Comparison of ENCODE assay signal across 8 mouse cellular contexts in the genomic region with DNA sequence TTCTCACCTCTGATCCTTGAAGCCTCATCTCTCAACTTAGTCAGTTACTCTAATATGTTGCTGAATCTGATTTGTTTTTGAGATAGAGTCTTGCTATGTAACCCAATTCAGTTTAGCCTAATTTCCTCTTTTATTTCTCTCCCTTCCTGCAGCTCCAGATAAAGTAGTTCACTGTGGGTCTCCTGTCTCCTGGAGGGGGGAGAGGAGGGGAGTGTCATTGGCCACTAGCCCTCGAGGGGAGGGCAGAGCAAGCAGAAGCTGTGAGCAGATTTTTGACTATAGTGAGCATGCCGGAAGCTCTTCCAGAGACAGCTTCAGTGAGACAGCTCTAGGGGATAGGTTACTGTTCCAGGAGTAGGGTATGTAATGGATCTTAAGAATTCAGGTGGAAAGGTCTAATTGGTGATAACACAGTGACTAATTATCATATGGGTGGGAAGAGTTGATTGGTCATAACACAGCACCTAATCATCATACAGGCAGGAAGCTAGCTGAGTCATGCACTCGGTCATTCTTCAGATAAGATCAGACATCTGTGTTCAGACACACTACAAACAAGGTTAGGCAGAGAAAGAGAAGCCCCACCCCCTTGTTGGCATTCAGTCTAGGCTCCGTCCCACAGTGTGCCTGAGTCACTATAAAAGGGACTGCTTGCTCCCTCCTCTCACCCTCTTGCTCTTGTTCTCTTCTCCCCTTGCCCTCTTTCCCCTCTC. TPM values are rescaled to one million over a fixed set of nuclear protein-coding genes. Genes with fewer than 3 reads are reported as not detected.
A peak's percentile ranks its signal among the peaks of the same experiment; 100 is the strongest.
DNase-seq lines count a peak whose midpoint lies in the region; ATAC-seq and TF ChIP-seq lines count a peak whose summit lies in the region.

No protein-coding gene starts in this region.

- TF ChIP-seq POLR2A in brain, embryonic 14.5 days (IDR thresholded peaks at IDR 0.05; ENCODE audit: borderline replicate concordance, extremely low read depth, insufficient read depth, insufficient read length, poor library complexity, severe bottlenecking), result no peak

- H3K4me3 ChIP-seq in lung, postnatal 0 days (ENCODE audit: low read depth, low read length), result no peak overlapping the region
- H3K4me3 ChIP-seq in forebrain, embryonic 16.5 days (replicated peaks; ENCODE audit: low read length), result no peak overlapping the region
- H3K4me3 ChIP-seq in forebrain, embryonic 15.5 days, result no peak overlapping the region
- no peak overlapping the region for H3K4me3 ChIP-seq in layer of hippocampus, adult 2 months

- DNase-seq in NIH3T3 (ENCODE audit: low read depth), result peak; percentile 80
- DNase-seq in brain, embryonic 14.5 days (ENCODE audit: low read depth), result peak; percentile 1
- DNase-seq in induced T-regulatory cell, adult 2 months (ENCODE audit: low read depth), result peak; percentile 85
- DNase-seq in lung, postnatal 0 days (ENCODE audit: low spot score), result peak; percentile 76
- no peak for DNase-seq in gastrocnemius, postnatal 14 days
- DNase-seq in layer of hippocampus, adult 2 months (ENCODE audit: low spot score in 2 of 2), result no peak

- H3K27me3 ChIP-seq in lung, postnatal 0 days (replicated peaks; ENCODE audit: insufficient read depth, low read length), result no peaks in the 10 kb centered on the region
- H3K27me3 ChIP-seq in forebrain, embryonic 16.5 days (replicated peaks; ENCODE audit: control insufficient read depth, insufficient read depth, low read length), result no peaks in the 10 kb centered on the region
- H3K27me3 ChIP-seq in forebrain, embryonic 15.5 days, result no peaks in the 10 kb centered on the region

- H3K4me2 ChIP-seq in lung, postnatal 0 days (replicated peaks; ENCODE audit: low read depth, low read length), result no peak overlapping the region
- no peak overlapping the region for H3K4me2 ChIP-seq in forebrain, embryonic 16.5 days (ENCODE audit: low read length)
- H3K4me2 ChIP-seq in forebrain, embryonic 15.5 days (replicated peaks), result no peak overlapping the region

- peaks cover 3% of the 10 kb centered on the region; the same call in 1 of the 2 replicates for H3K4me1 ChIP-seq in lung, postnatal 0 days (ENCODE audit: insufficient read depth, low read depth, low read length)
- H3K4me1 ChIP-seq in forebrain, embryonic 16.5 days (replicated peaks; ENCODE audit: control insufficient read depth, insufficient read depth, low read length), result no peaks in the 10 kb centered on the region
- no peaks in the 10 kb centered on the region for H3K4me1 ChIP-seq in forebrain, embryonic 15.5 days

- H3K9me3 ChIP-seq in lung, postnatal 0 days (ENCODE audit: low read length), result no peaks in the 10 kb centered on the region
- no peaks in the 10 kb centered on the region for H3K9me3 ChIP-seq in forebrain, embryonic 16.5 days (ENCODE audit: control insufficient read depth, low read length)
- no peaks in the 10 kb centered on the region for H3K9me3 ChIP-seq in forebrain, embryonic 15.5 days

- H3K36me3 ChIP-seq in lung, postnatal 0 days (ENCODE audit: insufficient read depth, low read length), result no peaks in the 10 kb centered on the region
- no peaks in the 10 kb centered on the region for H3K36me3 ChIP-seq in forebrain, embryonic 16.5 days (ENCODE audit: control insufficient read depth, insufficient read depth)
- no peaks in the 10 kb centered on the region for H3K36me3 ChIP-seq in forebrain, embryonic 15.5 days

- no peak overlapping the region for H3K27ac ChIP-seq in lung, postnatal 0 days (ENCODE audit: low read length)
- no peak overlapping the region for H3K27ac ChIP-seq in forebrain, embryonic 16.5 days (ENCODE audit: low read length)
- no peak overlapping the region for H3K27ac ChIP-seq in forebrain, embryonic 15.5 days (replicated peaks)
- no peak overlapping the region for H3K27ac ChIP-seq in layer of hippocampus, adult 2 months

- H3K9ac ChIP-seq in lung, postnatal 0 days (replicated peaks; ENCODE audit: low read depth), result no peak overlapping the region
- no peak overlapping the region for H3K9ac ChIP-seq in forebrain, embryonic 16.5 days (replicated peaks; ENCODE audit: low read depth, low read length)
- no peak overlapping the region for H3K9ac ChIP-seq in forebrain, embryonic 15.5 days (replicated peaks)

- TF ChIP-seq CTCF in brain, embryonic 14.5 days (IDR thresholded peaks at IDR 0.05; ENCODE audit: borderline replicate concordance, extremely low read depth, insufficient read depth, insufficient read length), result no peak
- TF ChIP-seq CTCF in lung, postnatal 0 days (IDR thresholded peaks at IDR 0.05), result no peak
- TF ChIP-seq CTCF in layer of hippocampus, adult 2 months (conservative IDR thresholded peaks at IDR 0.05), result no peak

- ATAC-seq in lung, postnatal 0 days, result peak; percentile 94
- no peak for ATAC-seq in forebrain, embryonic 16.5 days
- no peak for ATAC-seq in forebrain, embryonic 15.5 days (replicated peaks)

- 2% methylated on average over 4 of the region's 4 CpGs for WGBS in lung, postnatal 0 days
- 38% methylated on average over 4 of the region's 4 CpGs for WGBS in forebrain, embryonic 16.5 days
- WGBS in forebrain, embryonic 15.5 days, result 49% methylated on average over 4 of the region's 4 CpGs

- TF ChIP-seq EP300 in lung, postnatal 0 days (IDR thresholded peaks at IDR 0.05), result peak; percentile 57

- intact Hi-C loops in gastrocnemius, postnatal 14 days (cut with DNase I; ENCODE audit: low total_unique reads), result no loop called here

RNA-seq across cellular contexts. Expression of gene Pth, which starts 30.9 kb away (rescaled TPM):
- polyA plus RNA-seq in brain, embryonic 14.5 days (2012; rRNA removed), result not detected in 2 replicates
- polyA plus RNA-seq in lung, postnatal 0 days (2015; fragmentation: Nextera tagmentation; extraction: Ambion mirVana), result not detected in 2 replicates
- total RNA-seq in gastrocnemius, postnatal 14 days (2021), result not detected
- not detected in 2 replicates for polyA plus RNA-seq in forebrain, embryonic 16.5 days (2015; fragmentation: Nextera tagmentation; extraction: Ambion mirVana)
- not detected in 2 replicates for polyA plus RNA-seq in forebrain, embryonic 15.5 days (2015; fragmentation: Nextera tagmentation; extraction: Ambion mirVana)
- total RNA-seq in layer of hippocampus, adult 2 months (2021), result not detected

RNA-seq across cellular contexts. Expression of gene Btbd10, which starts 50.0 kb away (rescaled TPM):
- 47.8 and 51.3 TPM in 2 replicates for polyA plus RNA-seq in brain, embryonic 14.5 days (2012; rRNA removed)
- 20.6 and 20.8 TPM in 2 replicates for polyA plus RNA-seq in lung, postnatal 0 days (2015; fragmentation: Nextera tagmentation; extraction: Ambion mirVana)
- total RNA-seq in gastrocnemius, postnatal 14 days (2021), result 1 to 10 TPM; 5.9 to 8.3 TPM
- polyA plus RNA-seq in forebrain, embryonic 16.5 days (2015; fragmentation: Nextera tagmentation; extraction: Ambion mirVana), result 78.4 and 80.9 TPM in 2 replicates
- 68.2 and 69.6 TPM in 2 replicates for polyA plus RNA-seq in forebrain, embryonic 15.5 days (2015; fragmentation: Nextera tagmentation; extraction: Ambion mirVana)
- 10 to 100 TPM; 59.8 to 62.9 TPM for total RNA-seq in layer of hippocampus, adult 2 months (2021)

Comparison
In these comparisons a context has a peak if more than half of its experiments do, and no peak if none do; other contexts are left out.
1. DNase-seq: peak in NIH3T3 (single experiment), brain, embryonic 14.5 days (single experiment), induced T-regulatory cell, adult 2 months (single experiment) and lung, postnatal 0 days (single experiment); none in gastrocnemius, postnatal 14 days (single experiment) and layer of hippocampus, adult 2 months (0 of 2).